Mouse (Mus musculus): Measurements from ENCODE around the gene Zbed3. TPM values are rescaled to one million over a fixed set of nuclear protein-coding genes. Genes with fewer than 3 reads are reported as not detected.
A peak's percentile ranks its signal among the peaks of the same experiment; 100 is the strongest.

Gene Zbed3
- polyA plus RNA-seq, 1 experiment from 2014 or later = 96.7 TPM

GRCm38 (mm10) chr13:95307100-95307655, 16.2 kb upstream of the Zbed3 start:
- no peak overlapping the region for H3K9ac ChIP-seq (ENCODE audit: low read length)
- H3K27ac ChIP-seq (replicated peaks; ENCODE audit: low read depth, low read length) = no peak overlapping the region
- no peaks in the 10 kb centered on the region for H3K27me3 ChIP-seq (ENCODE audit: control insufficient read depth, insufficient read depth, low read length)
- no peak for DNase-seq (ENCODE audit: low spot score)
- H3K9me3 ChIP-seq (ENCODE audit: control insufficient read depth, low read length) = no peaks in the 10 kb centered on the region
- no peak overlapping the region for H3K4me3 ChIP-seq (ENCODE audit: low read depth, low read length)
- H3K4me1 ChIP-seq (ENCODE audit: control insufficient read depth, insufficient read depth, low read length) = no peaks in the 10 kb centered on the region
- no peak for ATAC-seq (ENCODE audit: insufficient number of reproducible peaks, low FRiP score, low TSS enrichment, low read depth)
- no peaks in the 10 kb centered on the region for H3K36me3 ChIP-seq (ENCODE audit: control insufficient read depth, insufficient read depth, low read length)
- 78% methylated on average over 8 of the region's 8 CpGs for WGBS
- H3K4me2 ChIP-seq (ENCODE audit: low read depth, severe bottlenecking) = no peak overlapping the region

GRCm38 (mm10) chr13:95312016-95312415, 11.4 kb upstream of the Zbed3 start:
- no peak overlapping the region for H3K4me2 ChIP-seq (ENCODE audit: low read depth, severe bottlenecking)

GRCm38 (mm10) chr13:95319153-95319552, 4.3 kb upstream of the Zbed3 start:
- no peak for DNase-seq (ENCODE audit: low spot score)
- H3K36me3 ChIP-seq (ENCODE audit: control insufficient read depth, insufficient read depth, low read length) = no peaks in the 10 kb centered on the region
- no peaks in the 10 kb centered on the region for H3K4me1 ChIP-seq (ENCODE audit: control insufficient read depth, insufficient read depth, low read length)
- H3K27me3 ChIP-seq (ENCODE audit: control insufficient read depth, insufficient read depth, low read length) = no peaks in the 10 kb centered on the region
- H3K27ac ChIP-seq (replicated peaks; ENCODE audit: low read depth, low read length) = no peak overlapping the region
- no peak overlapping the region for H3K4me3 ChIP-seq (ENCODE audit: low read depth, low read length)
- no peak overlapping the region for H3K4me2 ChIP-seq (ENCODE audit: low read depth, severe bottlenecking)
- WGBS = 71% methylated on average over 6 of the region's 6 CpGs
- H3K9me3 ChIP-seq (ENCODE audit: control insufficient read depth, low read length) = no peaks in the 10 kb centered on the region
- no peak overlapping the region for H3K9ac ChIP-seq (ENCODE audit: low read length)
- no peak for ATAC-seq (ENCODE audit: insufficient number of reproducible peaks, low FRiP score, low TSS enrichment, low read depth)

More at GRCm38 (mm10) chr13:95312016-95312415, 11.4 kb upstream of the Zbed3 start:
- Histone ChIP-seq H3K9me3 (ENCODE audit: control insufficient read depth, low read length) (no peaks in the 10 kb centered on the region), H3K27ac (replicated peaks; ENCODE audit: low read depth, low read length) (no peak overlapping the region), H3K27me3 (ENCODE audit: control insufficient read depth, insufficient read depth, low read length) (no peaks in the 10 kb centered on the region), H3K4me3 (ENCODE audit: low read depth, low read length) (no peak overlapping the region), H3K4me1 (ENCODE audit: control insufficient read depth, insufficient read depth, low read length) (no peaks in the 10 kb centered on the region), H3K36me3 (ENCODE audit: control insufficient read depth, insufficient read depth, low read length) (no peaks in the 10 kb centered on the region), H3K9ac (ENCODE audit: low read length) (no peak overlapping the region)
- DNase-seq (ENCODE audit: low spot score) (no peak), ATAC-seq (ENCODE audit: insufficient number of reproducible peaks, low FRiP score, low TSS enrichment, low read depth) (no peak)
- WGBS = 81% methylated on average over 6 of the region's 6 CpGs

GRCm38 (mm10) chr13:95320451-95320850, 3.0 kb upstream of the Zbed3 start:
- Histone ChIP-seq H3K27me3 (ENCODE audit: control insufficient read depth, insufficient read depth, low read length) (no peaks in the 10 kb centered on the region), H3K36me3 (ENCODE audit: control insufficient read depth, insufficient read depth, low read length) (no peaks in the 10 kb centered on the region), H3K4me1 (ENCODE audit: control insufficient read depth, insufficient read depth, low read length) (no peaks in the 10 kb centered on the region), H3K27ac (replicated peaks; ENCODE audit: low read depth, low read length) (no peak overlapping the region), H3K9ac (ENCODE audit: low read length) (no peak overlapping the region), H3K4me2 (ENCODE audit: low read depth, severe bottlenecking) (no peak overlapping the region), H3K4me3 (ENCODE audit: low read depth, low read length) (no peak overlapping the region), H3K9me3 (ENCODE audit: control insufficient read depth, low read length) (no peaks in the 10 kb centered on the region)
- 14% methylated on average over 4 of the region's 4 CpGs for WGBS
- DNase-seq (ENCODE audit: low spot score) = no peak
- no peak for ATAC-seq (ENCODE audit: insufficient number of reproducible peaks, low FRiP score, low TSS enrichment, low read depth)

- ATAC-seq (ENCODE audit: insufficient number of reproducible peaks, low FRiP score, low TSS enrichment, low read depth) = no peak
- Histone ChIP-seq H3K4me1 (ENCODE audit: control insufficient read depth, insufficient read depth, low read length) (peaks cover 9% of the 10 kb centered on the region), H3K27me3 (ENCODE audit: control insufficient read depth, insufficient read depth, low read length) (no peaks in the 10 kb centered on the region), H3K27ac (replicated peaks; ENCODE audit: low read depth, low read length) (peak overlapping the region; percentile 99), H3K9me3 (ENCODE audit: control insufficient read depth, low read length) (no peaks in the 10 kb centered on the region), H3K36me3 (ENCODE audit: control insufficient read depth, insufficient read depth, low read length) (no peaks in the 10 kb centered on the region), H3K4me3 (ENCODE audit: low read depth, low read length) (peak overlapping the region; percentile 68), H3K9ac (ENCODE audit: low read length) (peak overlapping the region; percentile 92), H3K4me2 (ENCODE audit: low read depth, severe bottlenecking) (peak overlapping the region; percentile 72)
- peak; percentile 80 for DNase-seq (ENCODE audit: low spot score)
- WGBS = 26% methylated on average over 15 of the region's 15 CpGs
These were observed 676 bp downstream of the Zbed3 start for GRCm38 (mm10) chr13:95323950-95324625.

- under 1% methylated on average over 22 of the region's 22 CpGs for WGBS
- peak overlapping the region; percentile 68 for H3K4me3 ChIP-seq (ENCODE audit: low read depth, low read length)
- H3K9ac ChIP-seq (ENCODE audit: low read length) = peak overlapping the region; percentile 92
- no peaks in the 10 kb centered on the region for H3K27me3 ChIP-seq (ENCODE audit: control insufficient read depth, insufficient read depth, low read length)
- H3K36me3 ChIP-seq (ENCODE audit: control insufficient read depth, insufficient read depth, low read length) = no peaks in the 10 kb centered on the region
- H3K9me3 ChIP-seq (ENCODE audit: control insufficient read depth, low read length) = no peaks in the 10 kb centered on the region
- peak overlapping the region; percentile 99 for H3K27ac ChIP-seq (replicated peaks; ENCODE audit: low read depth, low read length)
- DNase-seq (ENCODE audit: low spot score) (no peak), ATAC-seq (ENCODE audit: insufficient number of reproducible peaks, low FRiP score, low TSS enrichment, low read depth) (0 out of 2 replicates have a peak, but pooled peaks have one; percentile 1)
- peak overlapping the region; percentile 72 for H3K4me2 ChIP-seq (ENCODE audit: low read depth, severe bottlenecking)
- peaks cover 9% of the 10 kb centered on the region for H3K4me1 ChIP-seq (ENCODE audit: control insufficient read depth, insufficient read depth, low read length)
These were observed 1.2 kb downstream of the Zbed3 start for GRCm38 (mm10) chr13:95324626-95325079.

GRCm38 (mm10) chr13:95325080-95325906, 1.9 kb downstream of the Zbed3 start:
- Histone ChIP-seq H3K4me3 (ENCODE audit: low read depth, low read length) (peak overlapping the region; percentile 68), H3K36me3 (ENCODE audit: control insufficient read depth, insufficient read depth, low read length) (no peaks in the 10 kb centered on the region), H3K4me1 (ENCODE audit: control insufficient read depth, insufficient read depth, low read length) (peaks cover 9% of the 10 kb centered on the region), H3K27ac (replicated peaks; ENCODE audit: low read depth, low read length) (peak overlapping the region; percentile 99), H3K9ac (ENCODE audit: low read length) (peak overlapping the region; percentile 92), H3K4me2 (ENCODE audit: low read depth, severe bottlenecking) (peak overlapping the region; percentile 72), H3K9me3 (ENCODE audit: control insufficient read depth, low read length) (no peaks in the 10 kb centered on the region), H3K27me3 (ENCODE audit: control insufficient read depth, insufficient read depth, low read length) (no peaks in the 10 kb centered on the region)
- peak; percentile 87 for DNase-seq (ENCODE audit: low spot score)
- under 1% methylated on average over 62 of the region's 63 CpGs for WGBS
- ATAC-seq (ENCODE audit: insufficient number of reproducible peaks, low FRiP score, low TSS enrichment, low read depth) = peak; percentile 72

GRCm38 (mm10) chr13:95325907-95326550, 2.6 kb downstream of the Zbed3 start:
- H3K4me1 ChIP-seq (ENCODE audit: control insufficient read depth, insufficient read depth, low read length) = peaks cover 9% of the 10 kb centered on the region
- WGBS = 8% methylated on average over 5 of the region's 5 CpGs
- ATAC-seq (ENCODE audit: insufficient number of reproducible peaks, low FRiP score, low TSS enrichment, low read depth) = no peak

More at GRCm38 (mm10) chr13:95325907-95326550, 2.6 kb downstream of the Zbed3 start:
- peak overlapping the region; percentile 92 for H3K9ac ChIP-seq (ENCODE audit: low read length)
- H3K9me3 ChIP-seq (ENCODE audit: control insufficient read depth, low read length) = no peaks in the 10 kb centered on the region
- DNase-seq (ENCODE audit: low spot score) = no peak
- no peaks in the 10 kb centered on the region for H3K27me3 ChIP-seq (ENCODE audit: control insufficient read depth, insufficient read depth, low read length)
- H3K4me2 ChIP-seq (ENCODE audit: low read depth, severe bottlenecking) = peak overlapping the region; percentile 72
- H3K36me3 ChIP-seq (ENCODE audit: control insufficient read depth, insufficient read depth, low read length) = no peaks in the 10 kb centered on the region
- H3K27ac ChIP-seq (replicated peaks; ENCODE audit: low read depth, low read length) = peak overlapping the region; percentile 99
- H3K4me3 ChIP-seq (ENCODE audit: low read depth, low read length) = peak overlapping the region; percentile 68
